Mouse (Mus musculus) bone marrow, adult 2 months (tissue): ENCODE measurements around the gene Chka.

ENCODE experiments used
- CTCF ChIP-seq: fragments of 200-500 bp; IDR thresholded peaks from 2 replicates; pipeline ENCODE4 v1.5.1; 2011; ENCODE audit warnings: low read length, control low read depth; ENCODE audit not compliant: control insufficient read depth, insufficient read depth
- POLR2A ChIP-seq: fragments of 200-500 bp; IDR thresholded peaks from 2 replicates; pipeline ENCODE4 v1.6.1; 2011; ENCODE audit warnings: low read depth, mild to moderate bottlenecking, control low read depth, low read length, borderline replicate concordance; ENCODE audit not compliant: control insufficient read depth

DNA sequence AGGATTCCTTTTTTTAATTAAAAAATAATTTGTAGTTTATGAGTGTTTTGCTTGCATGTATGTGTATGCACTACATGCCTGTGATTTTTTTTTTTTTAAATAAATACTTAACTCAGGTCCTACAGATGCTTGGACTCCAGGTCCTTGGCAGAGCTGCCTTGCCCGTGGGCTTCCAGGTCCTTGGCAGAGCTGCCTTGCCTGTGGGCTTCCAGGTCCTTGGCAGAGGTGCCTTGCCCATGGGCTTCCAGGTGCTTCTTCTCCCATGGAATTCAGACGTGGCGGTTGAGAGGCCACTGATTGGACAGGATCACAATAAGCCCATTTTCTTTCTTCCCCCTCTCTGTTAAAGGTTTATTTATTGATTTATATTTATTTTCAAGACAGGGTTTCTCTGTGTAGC, 5.6 kb downstream of the Chka start:
- TF ChIP-seq CTCF (no peak), POLR2A (no peak)
